In genomic region chr15:98521245-98521644, GRCm38 (mm10) we compare ENCODE assay signal across 1 mouse cellular context.
TF ChIP-seq lines count a peak whose summit lies in the region.

No protein-coding gene starts in this region.

TF ChIP-seq in C2C12, 6 proteins besides CTCF, POLR2A, EP300 and RAD21:
- TF ChIP-seq MYOD1 (IDR thresholded peaks at IDR 0.05; ENCODE audit: control insufficient read depth, insufficient read length, low read depth) (peak; percentile 55), CEBPB (IDR thresholded peaks at IDR 0.05; ENCODE audit: low read depth) (peak; percentile 26), MYOG (IDR thresholded peaks at IDR 0.05; ENCODE audit: control insufficient read depth, extremely low read depth, insufficient read length) (no peak), MAX (IDR thresholded peaks at IDR 0.05) (peak; percentile 9), USF1 (IDR thresholded peaks at IDR 0.05; ENCODE audit: low read depth) (no peak)
